Mouse (Mus musculus) heart, adult 18-20 months (tissue): ENCODE results near the gene Unkl. TPM values are rescaled to one million over a fixed set of nuclear protein-coding genes. Genes with fewer than 3 reads are reported as not detected.

Source experiments
- DNase-seq, 2 experiments: peaks; one replicate each; pipeline ENCODE4 v3.0.0; 2021 to 2022; ENCODE audit warnings: mixed read lengths in 1 of 2
- long read RNA-seq, 2 experiments: library from polyadenylated mRNA; stranded (forward); transcript quantifications; one replicate each; pipeline ENCODE4 v2.0.0; 2021
- total RNA-seq, 2 experiments: library from RNA; stranded (reverse); gene quantifications; 2 replicates each; pipeline ENCODE4 v1.2.3; 2021

Gene Unkl
- 1 to 10 TPM; 7.0 to 8.7 TPM for total RNA-seq
- long read RNA-seq, experiment 1, full-length matches to known transcripts: 3 of 5 reads
- long read RNA-seq, experiment 1, partial matches to known transcripts: 0 of 5 reads
- long read RNA-seq, experiment 1, other reads (novel, unspliced or antisense): 2 of 5 reads
- long read RNA-seq, experiment 2, partial matches to known transcripts: 0 of 1 reads
- long read RNA-seq, experiment 2, other reads (novel, unspliced or antisense): 1 of 1 reads

DNA sequence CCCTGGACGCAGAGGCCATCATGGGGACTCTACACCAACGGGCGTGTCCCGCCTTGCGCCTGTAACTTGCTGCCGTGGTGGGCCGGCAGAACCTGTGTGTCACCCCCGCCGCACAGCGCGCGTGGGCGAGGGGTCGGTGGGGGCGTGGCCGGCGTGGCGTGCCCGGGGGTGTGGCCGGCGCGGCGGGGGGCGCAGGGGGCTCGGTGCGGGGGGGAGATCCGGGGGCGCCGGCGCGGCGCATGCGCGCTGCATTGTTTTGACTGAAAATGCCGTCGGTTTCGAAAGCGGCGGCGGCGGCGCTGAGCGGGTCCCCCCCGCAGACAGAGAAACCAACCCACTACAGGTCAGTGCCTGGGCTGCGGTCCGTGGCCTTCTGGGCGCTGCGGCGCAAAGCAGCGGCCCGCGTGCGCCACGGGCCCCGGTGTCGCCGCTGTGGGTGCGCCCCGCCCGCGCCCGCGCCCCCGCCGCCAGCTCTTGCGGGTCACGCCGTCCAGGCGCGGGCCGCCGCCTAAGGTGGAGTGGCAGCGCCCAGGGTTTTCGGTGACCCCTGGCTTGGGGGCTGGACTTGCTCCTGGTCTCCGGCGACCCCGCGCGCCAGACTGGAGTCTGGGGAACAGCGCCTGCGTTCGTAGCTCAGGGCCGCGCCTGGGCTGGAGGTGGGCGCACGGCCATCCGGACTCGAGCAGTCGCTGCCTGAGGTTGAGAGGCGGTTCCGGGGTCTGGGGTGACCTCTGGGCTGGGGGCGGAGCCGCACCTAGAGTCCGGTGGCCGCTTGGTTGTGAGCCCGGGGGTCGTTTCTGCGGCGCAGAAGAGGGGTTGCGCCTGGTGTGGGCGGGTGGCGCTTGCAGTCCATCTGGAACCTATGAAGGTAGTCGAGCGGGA is at the start of gene Unkl:
Gene Unkl (plus strand): TSS at position 248 of the 882 bp plus-strand sequence.
- peak; percentile 81 to 82 for DNase-seq

- DNase-seq: no peak
Observed at GRCm38 (mm10) chr17:25138803-25139202, 49.4 kb upstream of the Unkl start.

DNA sequence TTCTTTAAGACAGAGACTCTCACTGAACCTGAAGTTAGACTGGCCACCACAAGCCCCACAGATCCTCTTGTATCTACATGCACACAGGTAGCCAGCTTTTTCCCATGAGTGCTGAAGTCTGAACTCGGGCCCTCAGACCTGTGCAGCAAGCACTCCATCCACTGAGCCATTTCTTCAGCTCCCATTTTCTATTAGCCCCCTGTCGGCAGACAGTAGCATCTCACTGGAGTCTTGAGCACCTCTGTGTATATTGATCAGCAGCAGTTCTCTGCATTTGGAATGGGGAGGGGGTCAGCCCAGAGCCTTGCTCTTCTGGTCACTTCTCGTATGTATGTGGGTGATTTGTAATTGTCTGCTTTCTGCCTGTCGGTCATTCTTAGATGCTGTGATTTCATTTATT is 48.2 kb upstream of the Unkl start:
- no peak for DNase-seq

DNA sequence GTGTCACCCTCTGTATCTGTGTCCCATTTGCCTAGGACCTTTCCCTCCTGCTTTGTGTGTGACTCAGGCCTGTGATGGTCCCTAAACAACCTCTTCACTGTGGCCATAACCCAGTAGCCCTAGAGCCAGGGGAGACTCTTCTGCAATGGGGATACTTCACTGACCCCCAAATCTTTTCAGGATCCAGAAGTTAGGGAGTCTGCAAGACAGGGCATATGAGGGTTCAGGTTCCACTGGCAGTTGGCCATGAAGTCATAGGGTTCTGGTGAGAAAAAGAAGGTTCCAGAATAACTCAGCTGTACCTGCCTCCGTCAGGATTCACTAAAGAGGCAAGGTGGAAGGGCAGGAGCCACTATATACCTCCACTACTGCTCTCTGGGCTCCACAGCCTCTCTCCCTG is 26.0 kb upstream of the Unkl start, which contains the start of gene Ccdc154:
Gene Ccdc154 (plus strand): TSS at position 301 of the 400 bp plus-strand sequence.
- no peak for DNase-seq

DNA sequence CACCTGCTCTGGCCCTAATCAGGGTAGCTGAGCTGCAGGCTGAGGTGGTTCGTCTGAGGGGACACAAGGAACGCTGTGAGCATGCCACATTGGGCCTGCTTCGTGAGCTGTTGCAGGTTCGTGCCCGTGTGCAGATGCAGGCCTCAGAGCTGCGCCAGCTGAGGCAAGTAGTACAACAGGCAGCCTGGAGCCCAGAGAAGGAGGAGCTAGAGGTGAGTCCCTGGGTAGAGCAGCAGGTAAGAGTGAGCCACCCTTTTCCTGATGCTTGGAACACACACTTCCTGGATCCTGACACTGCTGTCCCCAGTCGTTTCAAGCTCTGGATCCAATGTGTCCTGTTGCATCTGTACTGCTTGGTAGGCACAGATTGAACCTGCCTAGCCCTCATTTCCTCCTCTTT is 24.8 kb upstream of the Unkl start:
- no peak for DNase-seq

- DNase-seq: no peak
Observed at GRCm38 (mm10) chr17:25164770-25165169, 23.4 kb upstream of the Unkl start.

DNA sequence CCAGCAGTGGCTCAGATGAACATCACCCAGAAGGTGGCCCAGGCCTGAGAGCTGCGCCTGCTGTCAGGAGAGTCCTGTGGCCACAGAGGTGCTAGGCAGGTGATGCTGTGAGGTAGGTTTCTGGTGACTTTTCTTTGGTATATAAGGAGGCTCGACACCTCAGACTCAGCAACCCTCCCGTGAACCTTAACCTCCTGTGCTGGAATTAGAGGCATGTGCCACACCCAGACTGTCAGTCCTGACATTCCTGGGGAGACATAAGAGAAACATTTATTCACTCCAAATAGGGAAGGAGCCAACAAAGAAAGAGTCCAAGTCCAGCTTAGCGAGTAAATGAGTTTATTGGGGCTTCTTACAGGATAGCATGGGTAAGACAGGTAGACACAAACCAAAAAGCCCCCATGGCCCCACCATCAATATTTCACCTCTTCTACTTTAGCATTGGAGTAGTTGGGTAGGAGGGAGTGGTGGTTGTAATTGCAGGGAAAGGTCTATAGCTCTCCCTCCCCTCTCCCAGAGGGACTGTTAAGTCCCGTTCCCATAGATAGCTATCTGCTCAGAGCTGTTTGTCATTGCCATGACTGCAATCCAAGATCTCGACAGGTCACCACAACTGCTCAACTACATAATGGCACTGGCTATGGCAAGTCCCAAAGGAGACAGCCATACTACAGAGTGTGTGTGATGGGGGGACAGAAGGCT is 22.1 kb upstream of the Unkl start:
- no peak for DNase-seq

DNA sequence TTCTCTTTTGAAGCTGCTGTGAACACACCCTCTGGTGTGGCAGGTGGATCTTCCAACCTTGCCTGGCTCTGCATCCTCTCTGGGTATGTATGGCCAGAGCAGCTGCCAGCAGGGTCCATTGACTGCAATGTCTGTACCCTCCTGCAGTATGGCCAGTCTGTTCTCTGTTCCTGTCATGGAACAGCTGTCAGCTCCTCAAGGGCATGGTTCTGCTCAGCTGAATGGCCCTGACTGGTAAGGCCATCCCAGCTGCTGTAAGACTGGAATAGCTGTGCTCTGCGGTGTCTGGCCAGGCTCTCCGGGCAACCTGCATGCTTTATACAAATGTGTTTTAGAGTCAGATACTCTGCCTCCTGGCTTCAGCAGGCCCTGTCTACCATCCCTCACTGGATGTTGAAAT is 18.5 kb upstream of the Unkl start:
- no peak for DNase-seq

DNA sequence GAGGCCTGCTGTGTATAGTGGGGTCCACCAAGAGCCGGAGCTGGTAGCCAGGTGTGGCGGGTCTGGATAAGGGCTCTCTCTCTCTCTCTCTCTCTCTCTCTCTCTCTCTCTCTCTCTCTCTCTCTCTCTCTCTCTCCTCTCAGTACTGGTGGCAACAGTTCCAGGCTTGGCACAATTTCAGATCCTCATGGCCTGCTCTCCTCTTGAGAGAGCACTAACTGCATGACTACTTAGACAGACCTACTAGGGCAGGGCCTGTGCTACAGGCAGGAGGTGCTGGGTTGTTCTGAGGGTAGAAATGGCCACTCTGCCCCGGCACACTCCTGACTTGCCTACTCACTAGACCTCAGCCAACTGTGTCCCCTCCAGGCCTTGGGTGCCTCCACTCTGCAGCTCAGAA is 15.6 kb upstream of the Unkl start:
- no peak for DNase-seq

- no peak for DNase-seq
Observed at GRCm38 (mm10) chr17:25175411-25175810, 12.8 kb upstream of the Unkl start, which contains the start of gene Gm38655. Gene Gm38655, minus strand, starts transcription at chr17:25175471.

GRCm38 (mm10) chr17:25183232-25183631 is 5.0 kb upstream of the Unkl start:
- DNase-seq: no peak

- peak; percentile 98 to 100 for DNase-seq
Observed at GRCm38 (mm10) chr17:25184129-25184691, 4.0 kb upstream of the Unkl start, which contains the start of gene BC003965. Gene BC003965, plus strand, starts transcription at chr17:25184554.

DNA sequence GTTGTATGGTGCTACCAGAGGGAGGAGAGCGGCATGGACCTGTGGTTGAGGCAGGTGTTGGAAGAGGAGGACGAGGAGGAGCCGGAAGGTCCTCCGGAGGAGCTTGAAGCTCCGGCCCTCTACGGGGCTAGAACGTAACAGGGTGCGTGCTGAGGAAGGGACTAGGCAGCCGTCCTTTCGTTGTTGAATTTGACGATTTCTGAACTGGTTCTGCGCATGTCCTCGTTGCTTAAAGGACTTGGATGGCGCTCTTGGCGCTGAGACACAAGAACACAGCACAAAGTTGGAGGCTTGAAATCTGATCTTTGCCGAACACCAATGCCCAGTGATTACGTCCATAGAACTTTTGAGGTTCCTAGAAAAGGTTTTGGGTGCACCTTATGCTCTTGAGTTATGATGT is 3.2 kb upstream of the Unkl start:
- DNase-seq: no peak

DNA sequence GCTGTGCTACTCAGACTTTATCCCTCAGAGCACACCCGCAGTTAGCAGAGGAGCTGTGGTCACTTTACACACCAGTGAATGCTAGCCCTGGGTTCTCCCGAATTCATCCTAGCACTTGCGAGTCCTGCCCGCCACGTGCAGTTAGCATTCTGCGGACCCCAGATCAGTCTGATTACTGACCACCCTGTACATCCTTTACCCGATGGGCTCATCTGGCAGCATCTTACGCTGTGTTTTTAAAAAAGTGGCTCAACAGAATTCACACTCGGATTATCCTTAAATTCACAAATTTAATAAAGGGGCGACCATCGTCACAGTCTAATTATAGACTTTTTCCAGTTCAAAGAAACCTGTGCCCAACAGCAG is 430 bp upstream of the Unkl start:
- DNase-seq: no peak

GRCm38 (mm10) chr17:25189091-25189490 is 894 bp downstream of the Unkl start:
- no peak for DNase-seq

GRCm38 (mm10) chr17:25202401-25202800 is 14.2 kb downstream of the Unkl start:
- no peak for DNase-seq

DNA sequence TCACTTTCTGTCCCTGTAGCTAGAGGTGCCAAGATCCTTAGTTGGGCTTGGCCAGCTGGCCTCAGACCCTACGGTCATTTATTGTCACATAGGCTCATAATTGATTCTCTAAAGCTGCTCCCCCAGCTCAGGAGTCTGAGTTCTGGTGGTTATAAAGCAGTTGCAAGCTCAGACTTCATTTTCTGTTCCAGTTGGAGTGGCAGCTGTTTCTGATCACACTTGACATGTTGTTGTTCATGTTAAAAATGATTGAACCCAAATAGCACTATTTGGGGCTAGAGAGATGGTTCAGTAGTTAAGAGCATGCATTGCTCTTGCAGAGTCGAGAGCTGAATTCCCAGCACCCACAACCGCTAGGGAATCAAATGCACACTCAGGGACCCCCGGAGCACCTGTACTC is 21.8 kb downstream of the Unkl start:
- no peak for DNase-seq

GRCm38 (mm10) chr17:25210680-25211466 is 22.7 kb downstream of the Unkl start:
- DNase-seq: peak; percentile 46 to 67

- no peak for DNase-seq
Observed at GRCm38 (mm10) chr17:25211705-25212104, 23.5 kb downstream of the Unkl start.

- DNase-seq: no peak
Observed at GRCm38 (mm10) chr17:25215431-25215830, 27.2 kb downstream of the Unkl start.

DNA sequence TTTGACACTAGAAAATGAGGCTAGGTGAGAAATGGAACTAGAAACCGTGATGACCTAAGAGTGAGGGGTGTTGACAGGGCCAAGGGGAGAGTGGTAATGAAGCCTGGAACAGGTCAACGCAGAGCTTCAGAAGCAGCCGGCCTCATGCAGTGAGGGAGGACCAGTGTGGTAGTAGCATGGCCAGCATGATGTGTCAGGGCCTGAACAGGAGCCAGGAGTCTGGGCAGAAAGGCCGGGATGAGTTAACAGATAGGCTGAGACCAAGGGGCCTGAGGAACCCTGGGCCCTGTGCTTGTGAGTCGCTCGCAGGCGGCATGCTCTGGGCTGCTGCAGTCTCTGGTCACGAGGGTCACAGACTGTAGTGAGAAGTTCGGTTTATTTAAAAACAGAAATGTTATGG is 30.8 kb downstream of the Unkl start:
- DNase-seq: no peak
